Comparison of ENCODE assay signal across 22 mouse cellular contexts in the genomic region with DNA sequence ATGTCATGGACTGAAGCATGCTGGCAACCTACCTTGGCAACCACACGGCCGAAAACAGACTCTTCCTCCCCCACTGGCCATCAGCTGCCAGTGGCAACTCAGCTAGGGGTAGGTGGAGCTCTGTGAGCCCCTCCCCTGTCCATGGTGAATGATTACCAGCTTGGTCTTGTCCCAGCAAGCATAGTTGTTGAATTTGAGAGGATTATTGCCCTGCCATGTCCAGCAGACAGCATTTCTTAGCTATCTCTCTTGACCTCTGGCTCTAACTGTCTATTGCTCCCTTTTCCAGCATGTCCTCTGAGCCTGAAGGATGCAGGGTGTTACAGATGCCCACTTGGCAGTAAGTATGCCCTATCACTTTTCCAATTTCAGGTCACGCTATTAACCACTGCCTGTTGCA.
DNase-seq lines count a peak whose midpoint lies in the region; ATAC-seq and TF ChIP-seq lines count a peak whose summit lies in the region.
"Had no signal": no experiment of that assay in that cellular context is flagged by ENCODE, and none has a peak within 500 bp of the region (broad histone marks: within the 10 kb centered on the region; RNA-seq: fewer than 3 reads in every experiment).

No protein-coding gene starts in this region.

- H3K4me2 ChIP-seq in kidney, embryonic 14.5 days (replicated peaks; ENCODE audit: low read depth, low read length) = no peak overlapping the region
- H3K4me2 ChIP-seq: embryonic facial prominence, embryonic 15.5 days; heart, embryonic 12.5 days; hindbrain, embryonic 14.5 days had no signal

- no peak overlapping the region for H3K9ac ChIP-seq in kidney, embryonic 14.5 days (ENCODE audit: low read depth, low read length)
- H3K9ac ChIP-seq: embryonic facial prominence, embryonic 15.5 days; heart, embryonic 12.5 days; hindbrain, embryonic 14.5 days had no signal

- ATAC-seq in kidney, embryonic 14.5 days (ENCODE audit: low FRiP score, low TSS enrichment) = no peak
- no peak for ATAC-seq in megakaryocyte progenitor cell, adult 5-6 weeks (replicated peaks; ENCODE audit: poor library complexity)
- ATAC-seq: activated CD4-positive, CD25-positive, alpha-beta regulatory T cell, adult 4 months; forebrain, embryonic 14.5 days; Patski had no signal

- H3K27ac ChIP-seq in kidney, adult 2 months (ENCODE audit: insufficient read depth, low read depth, low read length) = no peak overlapping the region
- H3K27ac ChIP-seq in kidney, embryonic 14.5 days (ENCODE audit: low read depth, low read length) = no peak overlapping the region
- H3K27ac ChIP-seq in left cerebral cortex, adult 2 months = peak overlapping the region; percentile 73
- H3K27ac ChIP-seq: embryonic facial prominence, embryonic 15.5 days; forebrain, embryonic 10.5 days; gastrocnemius, adult 2 months; hindbrain, embryonic 10.5 days; hindbrain, embryonic 14.5 days had no signal

- intact Hi-C loops in left cerebral cortex, adult 2 months (cut with DNase I) = loop anchor here (2.0 to 10.0 kb wide), 2 partner anchors 36 to 406 kb away; a partner anchor contains a TSS

- TF ChIP-seq CTCF in kidney, adult 2 months (conservative IDR thresholded peaks at IDR 0.05; ENCODE audit: insufficient read depth, insufficient read length, low read depth, low read length) = no peak
- no peak for TF ChIP-seq CTCF in left cerebral cortex, adult 2 months (IDR thresholded peaks at IDR 0.05)

- no peaks in the 10 kb centered on the region for H3K27me3 ChIP-seq in kidney, adult 2 months (replicated peaks; ENCODE audit: control insufficient read depth, insufficient read depth, low read length)
- no peaks in the 10 kb centered on the region for H3K27me3 ChIP-seq in kidney, embryonic 14.5 days (ENCODE audit: control insufficient read depth, insufficient read depth, low read length)
- H3K27me3 ChIP-seq: CH12.LX; embryonic facial prominence, embryonic 15.5 days; heart, embryonic 12.5 days; Patski had no signal

- 47% methylated on average over 3 of the region's 3 CpGs for WGBS in kidney, adult 2 months
- WGBS in kidney, embryonic 14.5 days = 77% methylated on average over 3 of the region's 3 CpGs

- peak; percentile 25 for DNase-seq in cerebellum, adult 9-11 months
- DNase-seq in cerebellum, adult 11 months = no peak
- peak; percentile 9 for DNase-seq in kidney, adult 2 months
- DNase-seq in left cerebral cortex, adult 2 months (ENCODE audit: extremely low spot score in 1 of 2, low spot score in 2 of 2) = no peak
- no peak for DNase-seq in left cerebral cortex, adult 11 months (ENCODE audit: low spot score)
- DNase-seq: adrenal gland, adult 8-10 months; adrenal gland, postnatal 36 days; embryo, embryonic 11 days; gastrocnemius, adult 2 months; gastrocnemius, postnatal 25 days had no signal

- H3K4me3 ChIP-seq in kidney, adult 2 months (ENCODE audit: insufficient read depth, low read depth, low read length) = no peak overlapping the region
- H3K4me3 ChIP-seq in kidney, embryonic 14.5 days (ENCODE audit: low read length) = no peak overlapping the region
- H3K4me3 ChIP-seq in left cerebral cortex, adult 2 months = no peak overlapping the region
- H3K4me3 ChIP-seq: embryonic facial prominence, embryonic 15.5 days; erythroblast, embryonic 14.5 days; forebrain, embryonic 10.5 days; gastrocnemius, adult 2 months; heart, embryonic 12.5 days; hindbrain, embryonic 10.5 days had no signal

- no peaks in the 10 kb centered on the region for H3K9me3 ChIP-seq in kidney, embryonic 14.5 days (ENCODE audit: control insufficient read depth, low read length)
- H3K9me3 ChIP-seq: embryonic facial prominence, embryonic 15.5 days; forebrain, embryonic 10.5 days; heart, embryonic 12.5 days; hindbrain, embryonic 10.5 days had no signal

- no peak for TF ChIP-seq POLR2A in kidney, adult 2 months (IDR thresholded peaks at IDR 0.05; ENCODE audit: low read depth, low read length)

- H3K36me3 ChIP-seq in kidney, adult 2 months (ENCODE audit: control insufficient read depth, insufficient read depth, low read length) = no peaks in the 10 kb centered on the region
- no peaks in the 10 kb centered on the region for H3K36me3 ChIP-seq in kidney, embryonic 14.5 days (ENCODE audit: control insufficient read depth, insufficient read depth, low read length)
- H3K36me3 ChIP-seq: embryonic facial prominence, embryonic 15.5 days; forebrain, embryonic 10.5 days; heart, embryonic 12.5 days; hindbrain, embryonic 10.5 days had no signal

- H3K4me1 ChIP-seq in kidney, adult 2 months (ENCODE audit: control insufficient read depth, insufficient read depth, low read length) = no peaks in the 10 kb centered on the region
- no peaks in the 10 kb centered on the region for H3K4me1 ChIP-seq in kidney, embryonic 14.5 days (ENCODE audit: control insufficient read depth, insufficient read depth, low read length)
- H3K4me1 ChIP-seq: embryonic facial prominence, embryonic 15.5 days; forebrain, embryonic 10.5 days; heart, embryonic 12.5 days; hindbrain, embryonic 10.5 days had no signal

Comparison
In these comparisons a context has a peak if more than half of its experiments do, and no peak if none do; other contexts are left out.
1. DNase-seq: peak in cerebellum, adult 9-11 months (single experiment) and kidney, adult 2 months (single experiment); none in cerebellum, adult 11 months (single experiment), left cerebral cortex, adult 2 months (0 of 2) and left cerebral cortex, adult 11 months (single experiment).